Mouse (Mus musculus): ENCODE results near the gene Kif6.

DNA sequence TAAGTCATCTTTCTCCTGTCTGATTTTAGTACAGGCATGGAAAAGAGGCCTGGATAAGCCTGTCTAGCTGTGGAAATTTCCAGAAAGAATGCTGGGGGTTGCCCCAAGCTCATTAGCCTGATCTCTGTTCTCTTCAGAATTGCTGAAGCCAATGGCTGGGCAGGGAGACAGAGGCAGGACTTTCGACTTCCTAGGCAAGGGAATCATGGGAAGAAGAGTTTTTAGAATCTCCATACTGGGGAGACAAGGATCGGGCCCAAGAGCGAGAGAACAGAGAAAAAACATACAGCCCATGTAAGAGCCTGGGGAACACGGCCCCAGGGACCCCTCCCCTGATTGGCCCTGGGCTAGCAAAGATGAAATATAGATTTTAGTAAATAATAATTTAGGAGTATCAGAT lies 164.1 kb downstream of the Kif6 start:
- TF ChIP-seq CTCF (conservative IDR thresholded peaks at IDR 0.05; ENCODE audit: low read length) (no peak), NANOG (IDR thresholded peaks at IDR 0.05; ENCODE audit: borderline replicate concordance, low read length) (no peak), POU5F1 (IDR thresholded peaks at IDR 0.05; ENCODE audit: borderline replicate concordance, low read length) (no peak)

Measured in E14TG2a.4 (cell line).